Comparison of ENCODE assay signal across 21 mouse cellular contexts in genomic region chr6:17545480-17545879, GRCm38 (mm10).
DNase-seq lines count a peak whose midpoint lies in the region; ATAC-seq and TF ChIP-seq lines count a peak whose summit lies in the region.
"Had no signal": no experiment of that assay in that cellular context is flagged by ENCODE, and none has a peak within 500 bp of the region (broad histone marks: within the 10 kb centered on the region; RNA-seq: fewer than 3 reads in every experiment).

No protein-coding gene starts in this region.

- no peak for DNase-seq in gastrocnemius, adult 2 months
- no peak for DNase-seq in gastrocnemius, adult 18-20 months (ENCODE audit: low spot score)
- no peak for DNase-seq in heart, postnatal 10 days
- peak; percentile 24 for DNase-seq in limb, embryonic 11.5 days (ENCODE audit: low spot score)
- no peak for DNase-seq in limb, embryonic 10.5 days (ENCODE audit: low spot score)
- peak; percentile 25 for DNase-seq in retina, embryonic 14.5 days (ENCODE audit: low spot score)
- DNase-seq: adrenal gland, postnatal 14 days; cerebellum, adult 9-11 months; gastrocnemius, postnatal 14 days; heart, postnatal 14 days; layer of hippocampus, postnatal 36 days; liver had no signal

- no peaks in the 10 kb centered on the region for H3K36me3 ChIP-seq in heart, embryonic 16.5 days (ENCODE audit: control insufficient read depth, insufficient read depth)
- no peaks in the 10 kb centered on the region for H3K36me3 ChIP-seq in limb, embryonic 11.5 days (ENCODE audit: control insufficient read depth, insufficient read depth, low read length)
- H3K36me3 ChIP-seq in limb, embryonic 10.5 days: no peaks in the 10 kb centered on the region
- H3K36me3 ChIP-seq in intestine, postnatal 0 days (ENCODE audit: control insufficient read depth, insufficient read depth): peaks cover 4% of the 10 kb centered on the region; the same call in 1 of the 2 replicates
- H3K36me3 ChIP-seq: embryonic facial prominence, embryonic 10.5 days; forebrain, embryonic 12.5 days; midbrain, embryonic 13.5 days had no signal

- no peaks in the 10 kb centered on the region for H3K27me3 ChIP-seq in heart, embryonic 16.5 days (ENCODE audit: control insufficient read depth, insufficient read depth, low read length)
- no peaks in the 10 kb centered on the region for H3K27me3 ChIP-seq in limb, embryonic 11.5 days (ENCODE audit: control insufficient read depth, insufficient read depth, low read length)
- no peaks in the 10 kb centered on the region for H3K27me3 ChIP-seq in limb, embryonic 10.5 days (ENCODE audit: low read depth, poor library complexity, severe bottlenecking)
- no peaks in the 10 kb centered on the region for H3K27me3 ChIP-seq in intestine, postnatal 0 days (replicated peaks; ENCODE audit: control insufficient read depth, insufficient read depth, low read length)
- H3K27me3 ChIP-seq: forebrain, embryonic 12.5 days; midbrain, embryonic 13.5 days had no signal

- peak overlapping the region; percentile 82; the same call in 1 of the 2 replicates for H3K27ac ChIP-seq in gastrocnemius, adult 2 months
- 0 out of 2 replicates have a peak overlapping the region, but pooled peaks have one; percentile 10 for H3K27ac ChIP-seq in heart, embryonic 16.5 days (ENCODE audit: low read length)
- no peak overlapping the region for H3K27ac ChIP-seq in limb, embryonic 11.5 days (replicated peaks; ENCODE audit: low read depth, low read length)
- no peak overlapping the region for H3K27ac ChIP-seq in limb, embryonic 10.5 days
- no peak overlapping the region for H3K27ac ChIP-seq in intestine, postnatal 0 days (ENCODE audit: low read depth, low read length)
- H3K27ac ChIP-seq: embryonic facial prominence, embryonic 10.5 days; forebrain, embryonic 12.5 days; midbrain, embryonic 13.5 days had no signal

- no peak for TF ChIP-seq CTCF in gastrocnemius, adult 2 months (IDR thresholded peaks at IDR 0.05)
- no peak for TF ChIP-seq CTCF in intestine, postnatal 0 days (IDR thresholded peaks at IDR 0.05; ENCODE audit: low read depth)

- intact Hi-C loops in gastrocnemius, adult 2 months (cut with DNase I): no loop called here
- intact Hi-C loops in heart, postnatal 10 days (cut with DNase I): no loop called here

- H3K9me3 ChIP-seq in heart, embryonic 16.5 days (replicated peaks; ENCODE audit: control insufficient read depth, low read length): no peaks in the 10 kb centered on the region
- no peaks in the 10 kb centered on the region for H3K9me3 ChIP-seq in limb, embryonic 11.5 days (ENCODE audit: control insufficient read depth, low read length)
- H3K9me3 ChIP-seq in limb, embryonic 10.5 days (replicated peaks): no peaks in the 10 kb centered on the region
- no peaks in the 10 kb centered on the region for H3K9me3 ChIP-seq in intestine, postnatal 0 days (ENCODE audit: control insufficient read depth)
- H3K9me3 ChIP-seq: embryonic facial prominence, embryonic 10.5 days; forebrain, embryonic 12.5 days; midbrain, embryonic 13.5 days had no signal

- no peak overlapping the region for H3K9ac ChIP-seq in heart, embryonic 16.5 days (ENCODE audit: low read length)
- no peak overlapping the region for H3K9ac ChIP-seq in limb, embryonic 11.5 days (ENCODE audit: low read length)
- no peak overlapping the region for H3K9ac ChIP-seq in intestine, postnatal 0 days (ENCODE audit: low read depth, low read length)
- H3K9ac ChIP-seq: forebrain, embryonic 12.5 days; midbrain, embryonic 13.5 days had no signal

- no peak overlapping the region for H3K4me3 ChIP-seq in gastrocnemius, adult 2 months
- no peak overlapping the region for H3K4me3 ChIP-seq in heart, embryonic 16.5 days (ENCODE audit: low read length)
- no peak overlapping the region for H3K4me3 ChIP-seq in limb, embryonic 11.5 days (ENCODE audit: low read depth, low read length)
- H3K4me3 ChIP-seq in limb, embryonic 10.5 days: no peak overlapping the region
- no peak overlapping the region for H3K4me3 ChIP-seq in intestine, postnatal 0 days (ENCODE audit: low read depth, low read length)
- H3K4me3 ChIP-seq: embryonic facial prominence, embryonic 10.5 days; forebrain, embryonic 12.5 days; midbrain, embryonic 13.5 days had no signal

- H3K4me1 ChIP-seq in heart, embryonic 16.5 days (ENCODE audit: control insufficient read depth, insufficient read depth, low read length): peaks cover 15% of the 10 kb centered on the region
- H3K4me1 ChIP-seq in limb, embryonic 11.5 days (ENCODE audit: control insufficient read depth, insufficient read depth, low read length): no peaks in the 10 kb centered on the region
- peaks cover 18% of the 10 kb centered on the region for H3K4me1 ChIP-seq in limb, embryonic 10.5 days
- no peaks in the 10 kb centered on the region for H3K4me1 ChIP-seq in intestine, postnatal 0 days (replicated peaks; ENCODE audit: control insufficient read depth, insufficient read depth, low read length)
- H3K4me1 ChIP-seq: forebrain, embryonic 12.5 days had no signal

- WGBS in heart, embryonic 16.5 days: 59% methylated on average over 9 of the region's 9 CpGs
- 36% methylated on average over 9 of the region's 9 CpGs for WGBS in limb, embryonic 11.5 days
- WGBS in limb, embryonic 10.5 days: 37% methylated on average over 9 of the region's 9 CpGs
- WGBS in intestine, postnatal 0 days: 61% methylated on average over 9 of the region's 9 CpGs

- ATAC-seq in heart, embryonic 16.5 days (replicated peaks; ENCODE audit: extremely low read depth, insufficient read depth, low FRiP score): no peak
- no peak for ATAC-seq in limb, embryonic 11.5 days (ENCODE audit: insufficient number of reproducible peaks, low FRiP score, low TSS enrichment, low read depth)
- no peak for ATAC-seq in intestine, postnatal 0 days
- ATAC-seq: activated CD4-positive, CD25-positive, alpha-beta regulatory T cell, adult 4 months; hindbrain, embryonic 16.5 days; intestine, embryonic 16.5 days; lung, postnatal 0 days; midbrain, embryonic 13.5 days had no signal

- H3K4me2 ChIP-seq in heart, embryonic 16.5 days (ENCODE audit: low read depth, low read length): no peak overlapping the region
- H3K4me2 ChIP-seq in limb, embryonic 11.5 days (ENCODE audit: low read depth, severe bottlenecking): no peak overlapping the region
- no peak overlapping the region for H3K4me2 ChIP-seq in intestine, postnatal 0 days (replicated peaks; ENCODE audit: low read depth)
- H3K4me2 ChIP-seq: forebrain, embryonic 12.5 days; midbrain, embryonic 13.5 days had no signal

Comparison
In these comparisons a context has a peak if more than half of its experiments do, and no peak if none do; other contexts are left out.
1. DNase-seq: peak in limb, embryonic 11.5 days (single experiment) and retina, embryonic 14.5 days (single experiment); none in gastrocnemius, adult 2 months (single experiment), gastrocnemius, adult 18-20 months (single experiment), heart, postnatal 10 days (0 of 2) and limb, embryonic 10.5 days (single experiment).
2. H3K27ac ChIP-seq: peak in gastrocnemius, adult 2 months (single experiment) and heart, embryonic 16.5 days (single experiment); none in limb, embryonic 11.5 days (single experiment), limb, embryonic 10.5 days (single experiment) and intestine, postnatal 0 days (single experiment).